Mouse (Mus musculus): ENCODE measurements around the gene H6pd.

H6pd gene

GRCm38 (mm10) chr4:150019741-150020380 lies 11.0 kb upstream of the H6pd start:
- no peak for DNase-seq

- no peak for DNase-seq
These were observed 6.6 kb upstream of the H6pd start for GRCm38 (mm10) chr4:150015436-150015835.

- DNase-seq, result no peak
These were observed 5.7 kb upstream of the H6pd start for GRCm38 (mm10) chr4:150014378-150015091.

- DNase-seq, result no peak
These were observed 5.0 kb upstream of the H6pd start for GRCm38 (mm10) chr4:150013805-150014204.

- no peak for DNase-seq
These were observed 4.4 kb upstream of the H6pd start for GRCm38 (mm10) chr4:150013186-150013690.

GRCm38 (mm10) chr4:150012322-150012723 lies 3.5 kb upstream of the H6pd start:
- no peak for DNase-seq

- no peak for DNase-seq
These were observed 2.9 kb upstream of the H6pd start for GRCm38 (mm10) chr4:150011564-150012321.

- no peak for DNase-seq
These were observed 1.4 kb upstream of the H6pd start for GRCm38 (mm10) chr4:150010054-150010730.

GRCm38 (mm10) chr4:150009587-150009930 lies 736 bp upstream of the H6pd start:
- no peak for DNase-seq

GRCm38 (mm10) chr4:150008325-150008852 lies 434 bp downstream of the H6pd start:
- no peak for DNase-seq

GRCm38 (mm10) chr4:150007444-150007843 lies 1.4 kb downstream of the H6pd start:
- no peak for DNase-seq

- DNase-seq, result no peak
These were observed 1.8 kb downstream of the H6pd start for GRCm38 (mm10) chr4:150006991-150007390.

- no peak for DNase-seq
These were observed 2.5 kb downstream of the H6pd start for GRCm38 (mm10) chr4:150006122-150006854.

- DNase-seq, result no peak
These were observed 3.6 kb downstream of the H6pd start for GRCm38 (mm10) chr4:150005231-150005630.

GRCm38 (mm10) chr4:150003641-150004040 lies 5.2 kb downstream of the H6pd start:
- no peak for DNase-seq

- no peak for DNase-seq
These were observed 5.7 kb downstream of the H6pd start for GRCm38 (mm10) chr4:150003021-150003580.

- DNase-seq, result no peak
These were observed 6.7 kb downstream of the H6pd start for GRCm38 (mm10) chr4:150002021-150002528.

GRCm38 (mm10) chr4:150001221-150001860 lies 7.5 kb downstream of the H6pd start:
- DNase-seq, result no peak

- no peak for DNase-seq
These were observed 8.8 kb downstream of the H6pd start for GRCm38 (mm10) chr4:149999931-150000555.

- DNase-seq, result no peak
These were observed 9.3 kb downstream of the H6pd start for GRCm38 (mm10) chr4:149999510-149999900.

Data from layer of hippocampus, adult 9-11 months (tissue).